Mouse (Mus musculus): ENCODE measurements around the gene Vwa1.

- TF ChIP-seq CTCF (IDR thresholded peaks at IDR 0.05; ENCODE audit: low read depth, low read length), result no peak
- TF ChIP-seq POLR2A (IDR thresholded peaks at IDR 0.05; ENCODE audit: extremely low read depth, insufficient read depth, low read length), result no peak
Observed at GRCm38 (mm10) chr4:155788300-155788699, 13.8 kb upstream of the Vwa1 start.

All from liver, adult 2 months (tissue).